Mouse (Mus musculus): ENCODE results near the gene Clmp.

DNA sequence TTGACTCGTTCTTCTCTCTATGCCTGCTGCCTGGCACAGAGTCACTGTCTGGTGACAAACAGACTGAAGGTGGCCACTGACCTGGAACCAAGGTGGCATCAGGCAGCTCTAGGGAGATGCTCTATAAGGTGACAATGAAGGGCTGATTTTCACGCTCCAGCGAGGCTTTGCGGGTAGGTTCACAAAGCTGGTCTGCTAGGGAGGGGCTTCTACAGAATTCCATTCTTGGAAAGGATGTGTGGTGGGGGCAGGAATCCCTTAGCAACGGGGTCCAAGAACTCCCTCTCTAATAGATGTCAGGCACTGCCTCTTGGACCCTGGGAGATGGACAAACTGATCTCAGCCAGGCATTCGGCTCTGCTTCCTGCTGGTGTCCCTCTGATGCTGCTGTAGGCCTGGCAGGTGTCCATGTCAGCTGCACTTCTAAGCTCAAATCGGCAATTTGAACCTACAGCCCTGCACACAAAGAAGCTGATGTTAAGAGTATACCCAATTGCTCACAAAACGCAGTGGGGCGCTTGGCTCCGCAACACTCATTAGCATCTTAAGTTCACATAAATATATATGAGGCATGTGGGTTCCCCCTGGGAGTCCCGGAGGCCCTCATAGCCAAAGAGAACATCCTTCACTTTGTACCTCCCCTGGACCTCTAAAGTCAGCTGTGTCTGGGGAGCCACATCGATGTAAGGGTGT is 22.8 kb downstream of the Clmp start:
- TF ChIP-seq ZC3H11A (IDR thresholded peaks at IDR 0.05; ENCODE audit: borderline replicate concordance, low read depth, low read length) (no peak), CHD2 (IDR thresholded peaks at IDR 0.05; ENCODE audit: low read depth, low read length) (no peak), HCFC1 (IDR thresholded peaks at IDR 0.05; ENCODE audit: borderline replicate concordance, insufficient read depth, low read length) (no peak)
